Mouse (Mus musculus) myocyte (in vitro differentiated cells): ENCODE measurements around the gene H2-DMa. TPM values are rescaled to one million over a fixed set of nuclear protein-coding genes. Genes with fewer than 3 reads are reported as not detected.

ENCODE experiments used
- H3K27me3 ChIP-seq: one replicate; pipeline ENCODE4 v1.6.1; 2011; ENCODE audit not compliant: control insufficient read depth, insufficient read depth, insufficient read length
- H3K36me3 ChIP-seq: one replicate; pipeline ENCODE4 v1.6.1; 2011; ENCODE audit not compliant: control insufficient read depth, insufficient read depth
- H3K4me2 ChIP-seq: one replicate; pipeline ENCODE4 v1.6.1; 2011; ENCODE audit warnings: low read depth, control low read depth
- H3K4me3 ChIP-seq: one replicate; pipeline ENCODE4 v1.5.1; 2011; ENCODE audit warnings: mild to moderate bottlenecking, control low read depth, moderate library complexity
- H3K79me2 ChIP-seq: one replicate; pipeline ENCODE4 v1.6.1; 2011; ENCODE audit not compliant: control insufficient read depth, insufficient read depth
- H3ac ChIP-seq: one replicate; pipeline ENCODE4 v1.6.1; 2011; ENCODE audit not compliant: control insufficient read depth, insufficient read length
- CEBPB ChIP-seq: IDR thresholded peaks from 2 replicates; pipeline ENCODE4 v1.6.1; 2011; ENCODE audit warnings: mild to moderate bottlenecking, moderate library complexity; ENCODE audit not compliant: poor library complexity, insufficient read depth, severe bottlenecking
- E2F4 ChIP-seq: IDR thresholded peaks from one replicate; pipeline ENCODE4 v1.6.1; 2011; ENCODE audit warnings: mild to moderate bottlenecking, control low read depth, moderate library complexity; ENCODE audit not compliant: insufficient read depth
- MAX ChIP-seq: IDR thresholded peaks from one replicate; pipeline ENCODE4 v1.6.1; 2011; ENCODE audit warnings: low read depth, mild to moderate bottlenecking, control low read depth
- MYOD1 ChIP-seq, 3 experiments: IDR thresholded peaks; one replicate each; pipeline ENCODE4 v1.6.1; 2011; ENCODE audit warnings: control low read depth in 2 of 3, low read depth in 2 of 3, mild to moderate bottlenecking in 2 of 3, moderate library complexity in 1 of 3; ENCODE audit not compliant: insufficient read length in 2 of 3, control insufficient read depth in 1 of 3
- MYOG ChIP-seq, 3 experiments: IDR thresholded peaks; one replicate each; pipeline ENCODE4 v1.6.1; 2011; ENCODE audit warnings: control low read depth in 2 of 3, low read depth in 2 of 3, mild to moderate bottlenecking in 2 of 3; ENCODE audit not compliant: insufficient read length in 2 of 3, control insufficient read depth in 1 of 3, insufficient read depth in 1 of 3
- POLR2A ChIP-seq: IDR thresholded peaks from one replicate; pipeline ENCODE4 v1.6.1; 2011; ENCODE audit warnings: low read depth, mild to moderate bottlenecking, control low read depth, moderate library complexity; ENCODE audit not compliant: insufficient read length
- POLR2AphosphoS2 ChIP-seq: IDR thresholded peaks from one replicate; pipeline ENCODE4 v1.6.1; 2011; ENCODE audit warnings: low read depth, control low read depth; ENCODE audit not compliant: insufficient read length
- REST ChIP-seq: IDR thresholded peaks from one replicate; pipeline ENCODE4 v1.6.1; 2011; ENCODE audit warnings: mild to moderate bottlenecking, control low read depth, moderate library complexity; ENCODE audit not compliant: insufficient read depth, insufficient read length
- SRF ChIP-seq: IDR thresholded peaks from one replicate; pipeline ENCODE4 v1.6.1; 2011; ENCODE audit warnings: low read depth; ENCODE audit not compliant: control insufficient read depth, insufficient read length
- TCF12 ChIP-seq: IDR thresholded peaks from one replicate; pipeline ENCODE4 v1.6.1; 2011; ENCODE audit warnings: mild to moderate bottlenecking, control low read depth; ENCODE audit not compliant: poor library complexity, insufficient read depth, severe bottlenecking
- TCF3 ChIP-seq: IDR thresholded peaks from one replicate; pipeline ENCODE4 v1.6.1; 2011; ENCODE audit warnings: low read depth, control low read depth; ENCODE audit not compliant: insufficient read length
- USF1 ChIP-seq: IDR thresholded peaks from one replicate; pipeline ENCODE4 v1.6.1; 2011; ENCODE audit warnings: low read depth, mild to moderate bottlenecking, control low read depth, moderate library complexity
- polyA plus RNA-seq: library from polyadenylated mRNA; unstranded; fragments of >200 nt; fragmentation: generic; extraction: Trizol; gene quantifications from one replicate; pipeline ENCODE4 v1.2.1, GENCODE M21; 2012; ENCODE audit warnings: missing spikeins

H2-DMa gene
- 7.2 TPM for polyA plus RNA-seq

- H3K4me2 ChIP-seq, result peak within 1 kb of the TSS; percentile 80
- H3K27me3 ChIP-seq, result no peaks in the 10 kb centered on the region
- peaks cover 35% of the 10 kb centered on the region for H3K36me3 ChIP-seq
- peak within 1 kb of the TSS; percentile 37 for H3ac ChIP-seq
- H3K4me3 ChIP-seq, result peak within 1 kb of the TSS; percentile 99
- H3K79me2 ChIP-seq, result peaks cover 65% of the 10 kb centered on the region
- TF ChIP-seq TCF3 (no peak), USF1 (no peak), TCF12 (no peak), MAX (no peak), CEBPB (no peak), POLR2AphosphoS2 (peak; percentile 95), MYOD1 (IDR thresholded peaks at IDR 0.05; ENCODE audit: control insufficient read depth in 1 of 3, insufficient read length in 2 of 3, low read depth in 2 of 3) (peak in 1 of 3 experiments; percentile 1), MYOG (IDR thresholded peaks at IDR 0.05; ENCODE audit: control insufficient read depth in 1 of 3, insufficient read depth in 1 of 3, insufficient read length in 2 of 3, low read depth in 2 of 3) (peak in 1 of 3 experiments; percentile 28), SRF (peak; percentile 9), POLR2A (peak; percentile 78), REST (peak; percentile 31), E2F4 (peak; percentile 17)
Observed at GRCm38 (mm10) chr17:34119249-34120179, at the start of gene H2-DMa. Gene H2-DMa (plus strand): TSS chr17:34119541.

GRCm38 (mm10) chr17:34072091-34072490 lies 47.2 kb upstream of the H2-DMa start:
- no peaks in the 10 kb centered on the region for H3K27me3 ChIP-seq
- H3ac ChIP-seq, result no peak overlapping the region
- H3K4me2 ChIP-seq, result no peak overlapping the region
- no peaks in the 10 kb centered on the region for H3K79me2 ChIP-seq
- no peak for TF ChIP-seq POLR2AphosphoS2
- no peak for TF ChIP-seq MYOD1 (IDR thresholded peaks at IDR 0.05; ENCODE audit: control insufficient read depth in 1 of 3, insufficient read length in 2 of 3, low read depth in 2 of 3)
- TF ChIP-seq POLR2A, result no peak
- TF ChIP-seq TCF12, result no peak
- no peak for TF ChIP-seq E2F4
- no peak for TF ChIP-seq MAX
- TF ChIP-seq USF1, result no peak
- TF ChIP-seq MYOG (IDR thresholded peaks at IDR 0.05; ENCODE audit: control insufficient read depth in 1 of 3, insufficient read depth in 1 of 3, insufficient read length in 2 of 3, low read depth in 2 of 3), result no peak
- no peak for TF ChIP-seq CEBPB
- H3K36me3 ChIP-seq, result no peaks in the 10 kb centered on the region
- H3K4me3 ChIP-seq, result no peak overlapping the region

- H3K79me2 ChIP-seq, result no peaks in the 10 kb centered on the region
- no peak overlapping the region for H3ac ChIP-seq
- no peak overlapping the region for H3K4me2 ChIP-seq
- no peaks in the 10 kb centered on the region for H3K27me3 ChIP-seq
- H3K36me3 ChIP-seq, result no peaks in the 10 kb centered on the region
- no peak overlapping the region for H3K4me3 ChIP-seq
- TF ChIP-seq E2F4 (no peak), USF1 (no peak), MAX (no peak), MYOG (IDR thresholded peaks at IDR 0.05; ENCODE audit: control insufficient read depth in 1 of 3, insufficient read depth in 1 of 3, insufficient read length in 2 of 3, low read depth in 2 of 3) (no peak), MYOD1 (IDR thresholded peaks at IDR 0.05; ENCODE audit: control insufficient read depth in 1 of 3, insufficient read length in 2 of 3, low read depth in 2 of 3) (no peak), TCF12 (no peak), CEBPB (no peak), POLR2AphosphoS2 (no peak), POLR2A (no peak), REST (no peak), SRF (no peak), TCF3 (no peak)
Observed at GRCm38 (mm10) chr17:34075271-34075670, 44.1 kb upstream of the H2-DMa start.

GRCm38 (mm10) chr17:34077549-34077948 lies 41.8 kb upstream of the H2-DMa start:
- TF ChIP-seq MAX (no peak), TCF12 (no peak), POLR2A (no peak), CEBPB (no peak), SRF (no peak), MYOD1 (IDR thresholded peaks at IDR 0.05; ENCODE audit: control insufficient read depth in 1 of 3, insufficient read length in 2 of 3, low read depth in 2 of 3) (no peak), POLR2AphosphoS2 (no peak), USF1 (no peak), REST (no peak), E2F4 (no peak), MYOG (IDR thresholded peaks at IDR 0.05; ENCODE audit: control insufficient read depth in 1 of 3, insufficient read depth in 1 of 3, insufficient read length in 2 of 3, low read depth in 2 of 3) (no peak), TCF3 (no peak)
- no peaks in the 10 kb centered on the region for H3K36me3 ChIP-seq
- peak overlapping the region; percentile 3 for H3K4me2 ChIP-seq
- H3ac ChIP-seq, result no peak overlapping the region
- H3K4me3 ChIP-seq, result no peak overlapping the region
- no peaks in the 10 kb centered on the region for H3K79me2 ChIP-seq
- no peaks in the 10 kb centered on the region for H3K27me3 ChIP-seq
